Mouse (Mus musculus) hindbrain, postnatal 0 days (tissue): ENCODE measurements around the gene Gm17662. TPM values are rescaled to one million over a fixed set of nuclear protein-coding genes. Genes with fewer than 3 reads are reported as not detected.

Experiments used
- ATAC-seq: fragments of 200-750 bp; cut with Nextera tagmentation; 2 replicates; pipeline ENCODE4 v1.8.0; 2017; ENCODE audit warnings: mild to moderate bottlenecking, moderate TSS enrichment, moderate library complexity
- DNase-seq: peaks from one replicate; pipeline ENCODE4 v3.0.0-alpha.2; 2015; ENCODE audit warnings: low spot score
- H3K27ac ChIP-seq: fragments of 300-500 bp; sonication (generic); 2 replicates; pipeline ENCODE4 v1.5.1; 2014; ENCODE audit warnings: mild to moderate bottlenecking
- H3K27me3 ChIP-seq: fragments of 300-500 bp; sonication (generic); 2 replicates; pipeline ENCODE4 v1.6.1; 2014; ENCODE audit warnings: low read length, mixed read lengths; ENCODE audit not compliant: insufficient read depth
- H3K36me3 ChIP-seq: fragments of 300-500 bp; sonication (generic); 2 replicates; pipeline ENCODE4 v1.6.1; 2014; ENCODE audit warnings: low read length, mixed read lengths; ENCODE audit not compliant: insufficient read depth
- H3K4me1 ChIP-seq: fragments of 300-500 bp; sonication (generic); 2 replicates; pipeline ENCODE4 v1.6.1; 2014; ENCODE audit warnings: antibody characterized with exemption, low read length, mixed read lengths; ENCODE audit not compliant: insufficient read depth
- H3K4me2 ChIP-seq: fragments of 300-500 bp; sonication (generic); 2 replicates; pipeline ENCODE4 v1.6.1; 2014; ENCODE audit warnings: low read depth, mild to moderate bottlenecking, low read length, moderate library complexity, mixed read lengths
- H3K4me3 ChIP-seq: fragments of 300-500 bp; sonication (generic); 2 replicates; pipeline ENCODE4 v1.5.1; 2014; ENCODE audit warnings: low read length
- H3K9ac ChIP-seq: fragments of 300-500 bp; sonication (generic); replicated peaks from 2 replicates; pipeline ENCODE4 v1.6.1; 2014; ENCODE audit warnings: mild to moderate bottlenecking, low read length, moderate library complexity, mixed read lengths
- H3K9me3 ChIP-seq: fragments of 300-500 bp; sonication (generic); 2 replicates; pipeline ENCODE4 v1.6.1; 2016; ENCODE audit warnings: low read length, mixed read lengths
- CTCF ChIP-seq: IDR thresholded peaks from 2 replicates; pipeline ENCODE4 v1.5.1; 2016; ENCODE audit warnings: antibody characterized with exemption, control low read depth, low read depth
- WGBS: fragments of 180-500 bp; shearing (Covaris S2); extraction: QIAGEN DNeasy Blood & Tissue Kit; methylation state at CpG from one replicate; pipeline ENCODE4 v1.1.7; 2014; 5-methylcytosine and 5-hydroxymethylcytosine counted together
- polyA plus RNA-seq: library from polyadenylated mRNA; unstranded; fragments of >200 nt; fragmentation: Nextera tagmentation; extraction: Ambion mirVana; gene quantifications from 2 replicates; pipeline ENCODE4 v1.2.1, GENCODE M21; 2015
- total RNA-seq: library from RNA; depleted of rRNA; stranded (reverse); fragments of >200 nt; gene quantifications from 2 replicates; pipeline ENCODE4 v1.2.3, GENCODE M21; 2014; rRNA removed

Gm17662 gene
- not detected in 2 replicates for total RNA-seq
- not detected in 2 replicates for polyA plus RNA-seq

- H3K36me3 ChIP-seq: no peaks in the 10 kb centered on the region
- ATAC-seq (no peak), DNase-seq (no peak)
- WGBS: 81% methylated on average over 1 of the region's 1 CpGs
- no peaks in the 10 kb centered on the region for H3K4me1 ChIP-seq
- H3K4me2 ChIP-seq: no peak within 1 kb of the TSS
- no peaks in the 10 kb centered on the region for H3K27me3 ChIP-seq
- no peaks in the 10 kb centered on the region for H3K9me3 ChIP-seq
- TF ChIP-seq CTCF: no peak
- no peak within 1 kb of the TSS for H3K4me3 ChIP-seq
- H3K27ac ChIP-seq: no peak within 1 kb of the TSS
- no peak within 1 kb of the TSS for H3K9ac ChIP-seq
Measured at GRCm38 (mm10) chr4:104857029-104857428, at the start of gene Gm17662. TSS of gene Gm17662 (plus strand) at chr4:104857329.

DNA sequence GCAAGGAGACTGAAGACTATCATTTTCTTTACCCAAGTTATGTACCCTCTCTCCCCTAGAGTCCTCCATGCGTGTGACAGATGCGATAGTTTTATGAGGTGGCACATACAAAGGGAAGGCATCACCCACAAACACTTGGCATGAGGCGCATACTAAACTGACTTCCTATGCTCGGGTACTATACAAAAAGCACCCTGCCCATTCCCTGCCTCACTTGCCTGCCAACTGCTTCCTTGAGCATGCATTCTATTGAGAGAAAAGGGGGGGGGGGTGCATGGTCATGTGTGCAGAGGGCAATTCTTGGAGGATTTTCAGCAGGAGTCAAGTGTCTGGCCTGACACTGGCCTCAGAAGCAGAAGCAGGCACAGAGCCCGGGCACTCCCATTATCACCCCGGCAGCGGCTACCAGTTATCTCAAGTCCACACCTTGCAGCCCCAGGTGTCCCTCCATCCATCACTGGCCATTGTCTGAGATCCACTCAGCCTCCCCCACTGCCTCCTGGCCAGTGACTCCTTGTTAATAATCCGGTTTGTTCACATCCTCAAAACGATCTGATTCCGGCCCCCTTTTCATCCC lies 46.3 kb upstream of the Gm17662 start:
- no peaks in the 10 kb centered on the region for H3K36me3 ChIP-seq
- H3K27ac ChIP-seq: no peak overlapping the region
- 47% methylated on average over 10 of the region's 10 CpGs for WGBS
- H3K4me1 ChIP-seq: 0 out of 2 replicates have a peak, but pooled peaks cover 5% of the 10 kb centered on the region
- no peak overlapping the region for H3K4me2 ChIP-seq
- H3K4me3 ChIP-seq: no peak overlapping the region
- ATAC-seq: 0 out of 2 replicates have a peak, but pooled peaks have one; percentile 40
- DNase-seq: peak; percentile 44
- H3K27me3 ChIP-seq: no peaks in the 10 kb centered on the region
- H3K9ac ChIP-seq: no peak overlapping the region
- no peak for TF ChIP-seq CTCF
- H3K9me3 ChIP-seq: no peaks in the 10 kb centered on the region

DNA sequence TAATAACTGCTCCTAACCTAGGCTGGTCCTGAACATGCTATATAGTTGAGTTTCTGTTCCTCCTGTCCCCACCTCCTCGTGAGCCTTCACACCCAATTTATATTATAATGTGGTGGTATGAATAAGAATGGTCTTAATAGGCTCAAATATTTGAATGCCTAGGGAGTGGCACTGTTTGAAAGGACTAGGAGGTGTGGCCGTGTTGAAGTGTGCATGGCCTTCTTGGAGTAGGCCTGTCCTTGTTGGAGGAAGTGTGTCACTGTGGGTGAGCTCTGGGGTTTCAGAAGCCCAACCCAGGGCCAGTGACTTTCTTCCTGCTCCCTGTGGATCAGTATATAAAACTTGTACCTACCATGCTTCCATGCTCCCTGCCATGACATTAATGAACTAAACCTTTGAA lies 43.5 kb upstream of the Gm17662 start:
- H3K27ac ChIP-seq: no peak overlapping the region
- H3K4me1 ChIP-seq: 0 out of 2 replicates have a peak, but pooled peaks cover 5% of the 10 kb centered on the region

DNA sequence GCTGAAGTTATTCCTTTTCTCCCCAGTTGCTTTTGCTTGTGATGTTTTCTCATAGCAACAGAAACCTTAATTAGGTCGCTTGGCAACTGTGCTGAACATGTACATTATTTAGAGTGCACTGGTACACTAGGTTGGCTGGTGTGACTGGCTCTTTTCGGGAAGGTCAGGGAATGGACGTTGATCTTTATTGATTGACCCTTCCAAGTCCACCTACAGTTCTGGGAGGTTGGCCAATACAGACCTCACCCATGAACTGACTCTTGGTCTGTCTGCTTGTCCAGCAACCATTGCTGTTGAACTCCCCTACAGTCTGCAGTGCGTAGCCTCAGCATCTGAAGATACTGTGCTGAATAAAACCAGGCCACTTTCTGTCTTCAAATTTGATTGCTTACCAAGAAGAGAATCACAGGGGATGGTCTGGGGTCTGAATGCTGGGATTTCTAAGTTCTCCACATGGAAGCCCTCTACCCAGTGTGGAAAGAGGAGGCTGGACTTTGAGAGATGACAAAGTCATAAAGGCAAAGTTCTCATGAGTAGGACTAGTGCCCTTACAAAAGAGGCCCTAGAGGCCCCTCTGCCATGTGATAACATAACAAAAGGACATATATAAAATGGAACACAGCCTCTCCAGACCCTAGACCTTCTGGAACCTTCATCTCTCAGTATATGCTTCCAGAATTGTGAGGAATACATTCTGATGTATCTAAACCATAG lies 40.5 kb upstream of the Gm17662 start:
- no peak overlapping the region for H3K9ac ChIP-seq
- TF ChIP-seq CTCF: no peak
- 0 out of 2 replicates have a peak, but pooled peaks cover 5% of the 10 kb centered on the region for H3K4me1 ChIP-seq
- H3K36me3 ChIP-seq: no peaks in the 10 kb centered on the region
- H3K9me3 ChIP-seq: no peaks in the 10 kb centered on the region
- ATAC-seq (no peak), DNase-seq (no peak)
- no peaks in the 10 kb centered on the region for H3K27me3 ChIP-seq
- H3K4me2 ChIP-seq: no peak overlapping the region
- H3K27ac ChIP-seq: no peak overlapping the region
- 74% methylated on average over 4 of the region's 4 CpGs for WGBS
- no peak overlapping the region for H3K4me3 ChIP-seq

More for the DNA sequence above, 43.5 kb upstream of the Gm17662 start:
- Histone ChIP-seq H3K27me3 (no peaks in the 10 kb centered on the region), H3K9me3 (no peaks in the 10 kb centered on the region), H3K36me3 (no peaks in the 10 kb centered on the region), H3K4me2 (no peak overlapping the region), H3K9ac (no peak overlapping the region), H3K4me3 (no peak overlapping the region)
- WGBS: 61% methylated on average over 2 of the region's 2 CpGs
- ATAC-seq: no peak
- no peak for DNase-seq
- TF ChIP-seq CTCF: no peak

GRCm38 (mm10) chr4:104817509-104817908 lies 39.6 kb upstream of the Gm17662 start:
- H3K4me3 ChIP-seq: no peak overlapping the region
- H3K9ac ChIP-seq: no peak overlapping the region
- no peak overlapping the region for H3K27ac ChIP-seq
- H3K9me3 ChIP-seq: no peaks in the 10 kb centered on the region
- H3K27me3 ChIP-seq: no peaks in the 10 kb centered on the region
- H3K4me1 ChIP-seq: no peaks in the 10 kb centered on the region
- no peak overlapping the region for H3K4me2 ChIP-seq
- ATAC-seq: no peak
- no peak for TF ChIP-seq CTCF
- 70% methylated on average over 2 of the region's 2 CpGs for whole genome bisulfite sequencing
- DNase-seq: no peak
- no peaks in the 10 kb centered on the region for H3K36me3 ChIP-seq

- Histone ChIP-seq H3K4me2 (no peak overlapping the region), H3K9me3 (no peaks in the 10 kb centered on the region), H3K27ac (no peak overlapping the region), H3K4me1 (no peaks in the 10 kb centered on the region), H3K27me3 (no peaks in the 10 kb centered on the region), H3K9ac (no peak overlapping the region), H3K36me3 (no peaks in the 10 kb centered on the region), H3K4me3 (no peak overlapping the region)
- WGBS: 69% methylated on average over 4 of the region's 4 CpGs
- DNase-seq: no peak
- no peak for ATAC-seq
- no peak for TF ChIP-seq CTCF
Measured at GRCm38 (mm10) chr4:104818986-104819385, 38.1 kb upstream of the Gm17662 start.

GRCm38 (mm10) chr4:104819891-104820290 lies 37.2 kb upstream of the Gm17662 start:
- DNase-seq (no peak), ATAC-seq (no peak)
- Histone ChIP-seq H3K4me2 (no peak overlapping the region), H3K36me3 (no peaks in the 10 kb centered on the region), H3K9ac (no peak overlapping the region), H3K27ac (no peak overlapping the region), H3K9me3 (no peaks in the 10 kb centered on the region), H3K27me3 (no peaks in the 10 kb centered on the region), H3K4me3 (no peak overlapping the region), H3K4me1 (no peaks in the 10 kb centered on the region)
- no peak for TF ChIP-seq CTCF
- 78% methylated on average over 4 of the region's 4 CpGs for WGBS
